Mouse (Mus musculus): ENCODE data around the gene Runx2. TPM values are rescaled to one million over a fixed set of nuclear protein-coding genes. Genes with fewer than 3 reads are reported as not detected.

Runx2 gene
- polyA plus RNA-seq, 1 experiment = 7.9 TPM

DNA sequence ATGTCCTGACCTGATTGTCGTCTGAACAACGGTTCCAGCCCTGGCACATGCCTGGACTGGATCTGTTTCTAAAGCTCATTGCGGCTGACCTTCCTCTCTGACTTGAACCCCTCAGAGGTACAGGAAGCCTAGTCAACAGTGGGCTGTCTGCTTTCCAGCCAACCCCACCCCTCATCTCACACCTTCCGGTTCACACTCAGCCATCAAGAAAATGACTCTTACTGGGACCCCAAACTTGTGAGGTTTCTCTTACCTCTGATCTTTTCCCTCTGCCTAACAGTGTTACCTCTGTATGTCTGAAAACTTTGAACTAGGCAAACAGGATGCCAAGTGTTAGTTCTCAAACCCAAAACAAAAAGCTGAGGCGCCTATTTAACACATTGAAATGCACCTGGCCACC is 247.6 kb downstream of the Runx2 start:
- TF ChIP-seq POLR2A (IDR thresholded peaks at IDR 0.05; ENCODE audit: borderline replicate concordance, low read depth, low read length) (no peak), CTCF (IDR thresholded peaks at IDR 0.05; ENCODE audit: low read depth, low read length) (no peak)
- H3K27ac ChIP-seq (ENCODE audit: insufficient read depth, low read depth, low read length) = no peak overlapping the region
- no peak overlapping the region for H3K4me3 ChIP-seq (ENCODE audit: insufficient read depth, low read length)
- no peaks in the 10 kb centered on the region for H3K4me1 ChIP-seq (ENCODE audit: control insufficient read depth, insufficient read depth, low read length)

DNA sequence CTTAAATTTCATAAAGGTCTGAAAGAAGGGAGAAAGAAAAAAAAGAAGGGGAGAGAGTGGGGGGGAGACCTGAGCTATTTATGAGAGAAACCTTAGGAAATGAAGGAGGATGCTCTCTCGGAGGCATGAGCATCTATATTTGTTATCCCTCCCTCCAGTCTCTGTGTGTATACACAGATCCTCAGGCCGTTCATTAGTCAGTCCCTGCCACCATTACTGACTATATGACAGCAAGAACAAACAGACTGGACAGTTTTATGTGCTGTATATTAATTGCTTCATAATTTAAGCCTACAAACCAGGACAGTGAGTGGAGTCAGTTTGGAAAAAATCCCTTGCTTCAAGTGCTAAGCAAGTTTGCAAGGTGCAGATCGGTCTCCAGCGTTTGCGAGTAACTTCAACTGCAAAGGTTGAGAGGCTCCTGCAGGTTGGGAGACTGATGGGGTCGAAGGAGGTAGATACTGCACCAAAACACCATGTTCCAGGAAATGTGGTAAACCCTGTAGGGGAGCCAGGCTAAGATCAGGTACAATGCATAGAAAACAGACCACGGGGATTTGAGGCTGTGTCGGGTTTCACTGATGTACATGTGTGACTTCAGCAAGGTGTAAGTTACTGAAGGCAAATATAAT is 248.6 kb downstream of the Runx2 start:
- H3K4me1 ChIP-seq (ENCODE audit: control insufficient read depth, insufficient read depth, low read length) = no peaks in the 10 kb centered on the region
- TF ChIP-seq CTCF (IDR thresholded peaks at IDR 0.05; ENCODE audit: low read depth, low read length) (no peak), POLR2A (IDR thresholded peaks at IDR 0.05; ENCODE audit: borderline replicate concordance, low read depth, low read length) (no peak)
- H3K4me3 ChIP-seq (ENCODE audit: insufficient read depth, low read length) = no peak overlapping the region
- no peak overlapping the region for H3K27ac ChIP-seq (ENCODE audit: insufficient read depth, low read depth, low read length)

DNA sequence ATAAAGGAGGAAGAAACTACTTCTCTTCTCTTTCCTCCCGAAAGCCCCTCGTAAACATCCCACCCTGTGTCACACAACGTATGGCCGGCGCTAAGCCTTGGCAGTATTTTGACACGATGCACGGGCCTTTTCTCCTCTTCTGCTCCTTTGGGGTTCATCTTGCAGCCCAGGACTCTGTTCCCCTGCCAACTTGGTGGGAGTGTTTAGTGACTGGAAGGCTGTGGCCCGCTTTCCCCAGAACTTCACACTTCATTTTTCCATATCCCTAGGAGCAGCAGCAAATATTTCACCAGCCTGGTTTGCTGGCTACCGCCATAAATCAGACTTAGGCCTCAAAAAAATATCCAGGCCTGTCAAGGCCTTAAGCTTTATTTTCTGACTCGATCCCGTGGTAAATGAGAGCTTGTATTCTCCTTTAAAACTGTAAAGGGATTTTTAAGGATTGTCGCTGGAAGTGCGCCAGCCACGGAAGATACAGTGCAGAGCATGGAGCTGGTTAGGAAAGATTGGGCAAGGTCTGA is 249.2 kb downstream of the Runx2 start:
- H3K27ac ChIP-seq (ENCODE audit: insufficient read depth, low read depth, low read length) = no peak overlapping the region
- no peak overlapping the region for H3K4me3 ChIP-seq (ENCODE audit: insufficient read depth, low read length)
- no peaks in the 10 kb centered on the region for H3K4me1 ChIP-seq (ENCODE audit: control insufficient read depth, insufficient read depth, low read length)
- TF ChIP-seq CTCF (IDR thresholded peaks at IDR 0.05; ENCODE audit: low read depth, low read length) (no peak), POLR2A (IDR thresholded peaks at IDR 0.05; ENCODE audit: borderline replicate concordance, low read depth, low read length) (no peak)

DNA sequence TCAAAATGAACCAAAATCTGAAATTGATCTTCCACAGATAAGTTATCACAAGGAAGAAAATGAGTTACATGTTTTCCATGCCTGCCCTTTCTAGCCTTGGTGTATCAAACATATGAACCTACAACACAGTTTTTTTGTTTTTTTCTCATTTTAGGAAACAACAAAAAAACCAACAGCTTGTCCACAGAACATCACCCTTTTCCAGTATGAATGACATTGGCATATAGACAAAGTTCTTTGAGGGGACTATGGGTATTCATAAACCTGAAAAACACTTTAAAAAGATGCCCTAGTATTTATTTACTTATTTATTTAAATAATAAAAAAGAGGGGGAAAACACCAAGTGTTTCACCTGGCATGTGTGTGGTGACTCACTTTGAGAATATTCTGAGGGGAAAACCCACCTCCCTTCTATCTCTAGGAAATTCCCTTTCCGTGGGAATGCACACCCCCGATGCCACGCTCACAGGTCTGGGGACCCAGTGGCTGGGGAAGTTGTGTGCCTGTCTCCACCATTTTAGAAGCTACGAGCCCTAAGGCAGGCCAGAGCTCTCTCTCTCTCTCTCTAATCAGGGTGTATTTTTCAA is 249.9 kb downstream of the Runx2 start:
- Histone ChIP-seq H3K4me3 (ENCODE audit: insufficient read depth, low read length) (no peak overlapping the region), H3K4me1 (ENCODE audit: control insufficient read depth, insufficient read depth, low read length) (no peaks in the 10 kb centered on the region), H3K27ac (ENCODE audit: insufficient read depth, low read depth, low read length) (no peak overlapping the region)
- no peak for TF ChIP-seq POLR2A (IDR thresholded peaks at IDR 0.05; ENCODE audit: borderline replicate concordance, low read depth, low read length)
- no peak for TF ChIP-seq CTCF (IDR thresholded peaks at IDR 0.05; ENCODE audit: low read depth, low read length)

DNA sequence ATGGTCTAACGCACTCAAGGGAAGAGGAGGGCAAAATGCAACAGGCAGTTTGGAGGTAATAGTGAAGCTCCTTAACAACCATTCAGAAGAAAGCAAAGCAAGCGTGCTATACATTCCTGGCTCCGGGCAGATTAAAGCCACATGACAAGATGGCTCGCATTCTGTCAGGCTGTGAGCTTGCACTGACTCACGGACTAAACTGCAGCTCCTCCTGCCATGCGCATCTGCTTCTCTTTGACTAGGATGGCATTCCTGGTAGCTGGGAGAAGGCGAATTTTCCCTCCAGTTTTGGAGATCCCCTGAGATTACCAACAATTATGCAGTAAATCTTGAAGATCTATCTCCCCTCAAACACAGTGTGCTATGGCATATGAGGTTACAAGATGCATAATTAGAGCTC is 254.6 kb downstream of the Runx2 start:
- Histone ChIP-seq H3K27ac (ENCODE audit: insufficient read depth, low read depth, low read length) (no peak overlapping the region), H3K4me1 (ENCODE audit: control insufficient read depth, insufficient read depth, low read length) (no peaks in the 10 kb centered on the region), H3K4me3 (ENCODE audit: insufficient read depth, low read length) (no peak overlapping the region)
- TF ChIP-seq CTCF (IDR thresholded peaks at IDR 0.05; ENCODE audit: low read depth, low read length) (no peak), POLR2A (IDR thresholded peaks at IDR 0.05; ENCODE audit: borderline replicate concordance, low read depth, low read length) (no peak)

DNA sequence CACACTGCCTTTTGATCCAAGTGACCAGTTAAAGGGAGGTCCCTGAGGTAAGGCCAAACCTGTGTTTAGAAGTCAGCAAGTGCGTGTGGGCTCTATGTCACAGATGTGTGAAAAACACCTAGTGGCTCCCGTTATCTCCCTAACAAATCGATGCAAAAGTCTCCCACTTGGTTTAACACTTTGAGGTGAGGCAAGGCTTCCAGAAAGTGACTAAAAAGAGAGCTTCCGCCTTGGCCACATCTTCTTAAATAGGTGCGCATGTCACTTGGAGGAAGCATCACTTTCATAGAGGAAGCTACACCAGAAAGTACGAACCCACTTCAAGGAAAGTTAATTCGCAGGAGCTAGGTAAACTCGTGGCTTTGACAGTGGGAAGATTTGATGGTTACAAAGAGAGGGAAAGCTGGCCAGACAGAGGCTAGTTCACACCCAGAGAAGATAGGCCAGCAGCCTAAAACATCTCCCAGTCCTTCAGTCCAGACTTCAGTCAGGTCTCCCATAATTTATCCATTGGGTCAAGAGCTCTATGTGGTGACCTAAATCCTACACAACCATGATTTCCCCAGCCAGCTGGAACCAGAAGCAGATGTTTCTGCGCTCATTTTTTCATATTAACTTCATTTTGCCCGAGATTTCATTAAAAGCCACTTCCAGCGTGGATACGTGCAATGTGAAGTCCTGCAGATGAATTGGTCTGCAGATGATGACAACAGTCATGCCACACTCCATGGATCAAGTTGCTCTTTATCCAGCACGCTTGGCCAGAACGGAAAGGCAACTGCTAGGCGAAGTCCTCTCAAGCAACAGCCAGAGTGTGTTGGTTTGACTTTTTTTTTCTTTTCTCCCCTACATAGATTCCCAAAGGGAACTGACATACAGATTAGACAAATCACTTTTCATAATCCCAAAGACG is 257.1 kb downstream of the Runx2 start:
- Histone ChIP-seq H3K4me3 (ENCODE audit: insufficient read depth, low read length) (no peak overlapping the region), H3K4me1 (ENCODE audit: control insufficient read depth, insufficient read depth, low read length) (no peaks in the 10 kb centered on the region), H3K27ac (ENCODE audit: insufficient read depth, low read depth, low read length) (no peak overlapping the region)
- TF ChIP-seq POLR2A (IDR thresholded peaks at IDR 0.05; ENCODE audit: borderline replicate concordance, low read depth, low read length) (no peak), CTCF (IDR thresholded peaks at IDR 0.05; ENCODE audit: low read depth, low read length) (no peak)

DNA sequence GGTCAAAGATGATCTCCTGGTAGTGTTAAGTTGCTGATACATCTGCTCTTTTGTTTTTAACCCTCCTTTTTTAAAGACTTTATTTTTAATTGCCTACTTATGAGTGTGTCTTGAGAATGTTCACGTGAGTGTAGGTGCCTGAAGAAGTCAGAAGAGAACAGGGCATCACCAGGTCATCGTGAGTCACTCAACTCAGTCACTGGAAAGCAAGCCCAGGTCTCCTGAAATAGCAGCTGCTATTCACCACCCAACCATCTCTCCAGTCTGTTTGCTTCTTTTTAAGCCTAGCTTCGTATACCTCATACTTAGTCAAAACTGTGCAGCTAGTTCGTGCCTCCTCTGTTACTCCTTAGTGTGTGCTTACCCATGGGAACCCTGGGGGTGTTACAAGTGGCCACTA is 259.7 kb downstream of the Runx2 start:
- H3K4me3 ChIP-seq (ENCODE audit: insufficient read depth, low read length) = no peak overlapping the region
- no peak overlapping the region for H3K27ac ChIP-seq (ENCODE audit: insufficient read depth, low read depth, low read length)
- no peaks in the 10 kb centered on the region for H3K4me1 ChIP-seq (ENCODE audit: control insufficient read depth, insufficient read depth, low read length)
- no peak for TF ChIP-seq CTCF (IDR thresholded peaks at IDR 0.05; ENCODE audit: low read depth, low read length)

DNA sequence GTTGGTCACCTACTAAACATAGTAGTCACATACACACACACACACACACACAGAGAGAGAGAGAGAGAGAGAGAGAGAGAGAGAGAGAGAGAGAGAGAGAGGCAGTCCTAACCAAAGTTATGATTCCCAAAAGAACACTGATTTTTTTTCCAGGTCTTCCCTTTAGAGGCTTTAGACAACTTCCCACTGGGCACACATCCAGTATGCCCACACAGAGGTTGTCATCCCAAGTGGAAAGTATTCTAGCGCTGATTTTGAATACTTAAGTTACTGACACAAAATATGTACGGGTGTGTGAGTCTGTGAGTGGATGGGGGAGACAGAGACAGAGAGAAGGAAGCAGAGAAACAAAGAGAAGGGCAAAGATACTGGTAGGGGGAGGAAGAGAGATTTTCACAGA is 265.0 kb downstream of the Runx2 start:
- no peak overlapping the region for H3K4me3 ChIP-seq (ENCODE audit: insufficient read depth, low read length)
- TF ChIP-seq POLR2A (IDR thresholded peaks at IDR 0.05; ENCODE audit: borderline replicate concordance, low read depth, low read length) = no peak
- TF ChIP-seq CTCF (IDR thresholded peaks at IDR 0.05; ENCODE audit: low read depth, low read length) = no peak
- no peak overlapping the region for H3K27ac ChIP-seq (ENCODE audit: insufficient read depth, low read depth, low read length)

DNA sequence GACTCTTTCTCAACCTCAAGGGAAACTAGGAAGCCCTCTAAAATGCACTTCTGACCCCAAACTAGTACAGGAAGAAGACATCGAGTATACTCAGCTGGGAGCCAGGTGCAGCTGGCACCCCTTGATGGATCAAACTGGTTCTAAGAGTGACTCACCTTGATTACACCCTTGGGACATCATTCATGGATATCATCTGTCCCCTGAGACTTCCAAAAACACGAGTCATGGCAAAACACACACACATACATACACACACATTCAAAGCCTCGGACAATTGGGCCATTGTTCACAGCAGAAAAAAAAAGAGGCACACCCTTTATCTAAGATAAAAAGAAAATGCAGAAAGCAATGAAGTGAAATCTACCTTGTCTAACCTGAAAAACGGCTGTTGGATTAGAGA is 266.7 kb downstream of the Runx2 start:
- no peaks in the 10 kb centered on the region; the same call in 1 of the 2 replicates for H3K4me1 ChIP-seq (ENCODE audit: control insufficient read depth, insufficient read depth, low read length)
- TF ChIP-seq CTCF (IDR thresholded peaks at IDR 0.05; ENCODE audit: low read depth, low read length) (no peak), POLR2A (IDR thresholded peaks at IDR 0.05; ENCODE audit: borderline replicate concordance, low read depth, low read length) (no peak)
- H3K4me3 ChIP-seq (ENCODE audit: insufficient read depth, low read length) = no peak overlapping the region
- no peak overlapping the region for H3K27ac ChIP-seq (ENCODE audit: insufficient read depth, low read depth, low read length)

More for the DNA sequence above, 265.0 kb downstream of the Runx2 start:
- no peaks in the 10 kb centered on the region; the same call in 1 of the 2 replicates for H3K4me1 ChIP-seq (ENCODE audit: control insufficient read depth, insufficient read depth, low read length)

DNA sequence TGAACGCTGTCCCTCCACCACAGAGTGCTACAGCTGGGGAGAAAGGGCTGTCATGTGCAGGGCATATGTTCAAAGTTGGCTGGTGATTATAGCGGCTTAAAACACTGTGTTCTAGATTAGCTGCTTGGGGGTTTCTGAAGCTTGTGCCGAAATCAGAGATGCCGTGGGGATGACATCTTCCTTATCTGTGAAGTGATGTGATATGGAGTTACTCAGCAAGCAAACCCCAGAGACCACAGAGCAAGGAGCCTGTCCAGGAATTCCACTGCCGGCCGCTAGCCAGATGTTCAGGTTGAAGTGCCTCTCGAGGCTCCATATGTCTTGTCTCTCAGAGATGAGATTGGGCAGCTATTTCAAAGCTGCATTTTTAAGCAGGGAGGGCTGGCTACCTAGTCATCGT is 267.8 kb downstream of the Runx2 start:
- Histone ChIP-seq H3K27ac (ENCODE audit: insufficient read depth, low read depth, low read length) (no peak overlapping the region), H3K4me3 (ENCODE audit: insufficient read depth, low read length) (no peak overlapping the region), H3K4me1 (ENCODE audit: control insufficient read depth, insufficient read depth, low read length) (no peaks in the 10 kb centered on the region; the same call in 1 of the 2 replicates)
- TF ChIP-seq POLR2A (IDR thresholded peaks at IDR 0.05; ENCODE audit: borderline replicate concordance, low read depth, low read length) = no peak
- no peak for TF ChIP-seq CTCF (IDR thresholded peaks at IDR 0.05; ENCODE audit: low read depth, low read length)

Measured in bone marrow macrophage, adult 2 months (primary cell).